Mouse (Mus musculus): ENCODE results near the gene Zfr2. TPM values are rescaled to one million over a fixed set of nuclear protein-coding genes. Genes with fewer than 3 reads are reported as not detected.
A peak's percentile ranks its signal among the peaks of the same experiment; 100 is the strongest.

Zfr2 gene
- total RNA-seq, 2 experiments from 2014 or later, result 0.05 to 0.17 TPM

DNA sequence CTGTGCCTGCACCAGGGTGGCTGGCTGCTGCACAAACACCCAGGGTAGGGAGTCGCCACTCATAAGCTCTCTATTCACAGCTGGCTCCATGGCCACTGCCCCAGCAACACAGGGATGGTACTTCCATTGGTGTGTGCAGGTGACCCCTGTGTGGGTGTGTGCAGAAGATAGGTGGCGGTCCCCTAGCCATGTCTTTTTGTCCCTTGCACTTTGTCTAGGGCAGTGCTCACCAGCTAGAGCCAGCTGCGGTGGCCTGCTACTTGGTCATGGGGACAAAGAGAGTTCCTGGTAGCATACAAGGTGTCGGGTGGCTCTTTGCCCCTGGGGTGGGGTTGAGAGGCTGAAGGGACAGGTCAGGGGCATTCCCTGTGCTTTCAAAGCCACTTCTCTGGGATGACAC is 11.2 kb downstream of the Zfr2 start:
- ATAC-seq (replicated peaks; ENCODE audit: poor library complexity), result no peak

DNA sequence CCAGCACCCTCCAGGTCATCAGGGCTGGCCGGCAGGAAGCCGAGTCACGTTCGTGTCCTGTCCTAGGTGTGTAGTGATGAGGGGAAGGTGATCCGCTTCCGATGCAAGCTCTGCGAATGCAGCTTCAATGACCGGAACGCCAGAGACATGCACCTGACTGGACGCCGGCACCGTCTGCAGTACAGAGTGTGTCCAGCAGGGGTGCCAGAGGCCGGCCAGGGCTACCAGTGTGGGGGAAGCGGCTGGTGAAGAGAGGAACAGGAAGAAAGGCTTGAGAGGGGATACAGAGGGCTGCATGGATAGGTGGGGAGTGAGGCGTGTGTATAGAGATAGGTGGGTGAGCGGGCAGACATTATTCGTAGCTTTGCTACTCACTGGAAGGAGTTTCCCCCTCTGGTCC is 11.6 kb downstream of the Zfr2 start:
- peak; percentile 94 for ATAC-seq (replicated peaks; ENCODE audit: poor library complexity)

DNA sequence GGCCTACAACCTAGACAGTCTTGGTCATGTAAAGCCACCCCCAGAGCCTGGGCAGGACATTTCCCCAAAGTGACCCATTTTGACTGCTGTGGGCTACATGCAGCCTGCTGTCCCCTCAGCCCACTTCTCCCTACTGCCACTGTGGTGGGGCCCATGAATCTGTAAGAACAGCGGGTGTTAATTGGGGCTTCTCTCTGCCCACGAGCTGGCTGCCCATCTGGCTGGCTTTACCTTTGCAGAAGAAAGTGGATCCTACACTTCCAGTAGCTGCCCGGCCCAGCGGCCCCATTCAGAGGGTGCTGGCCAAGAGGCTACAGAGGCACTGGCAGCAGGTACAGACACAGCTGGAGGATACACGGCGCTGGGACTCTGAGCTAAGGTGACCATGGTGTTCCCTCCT is 12.2 kb downstream of the Zfr2 start:
- no peak for ATAC-seq (replicated peaks; ENCODE audit: poor library complexity)

DNA sequence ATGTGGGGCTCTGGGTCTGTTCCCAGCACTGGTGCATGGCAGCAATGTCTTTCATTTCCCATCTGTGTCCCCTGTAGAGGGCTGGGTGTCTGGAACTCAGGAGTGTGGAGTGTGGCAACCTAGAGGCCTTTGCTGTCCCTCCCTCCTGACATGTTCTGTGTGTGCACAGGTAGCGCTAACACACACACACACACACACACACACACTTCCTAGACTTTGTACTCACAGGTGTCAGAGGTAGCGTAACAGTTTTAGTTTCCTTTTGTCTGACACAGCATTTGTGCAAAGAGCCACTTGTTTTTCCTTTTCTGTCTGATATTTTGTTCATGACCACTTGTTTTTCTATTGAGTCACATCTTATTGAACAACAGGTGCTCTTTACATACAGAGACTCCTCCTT is 14.8 kb downstream of the Zfr2 start:
- ATAC-seq (replicated peaks; ENCODE audit: poor library complexity), result no peak

DNA sequence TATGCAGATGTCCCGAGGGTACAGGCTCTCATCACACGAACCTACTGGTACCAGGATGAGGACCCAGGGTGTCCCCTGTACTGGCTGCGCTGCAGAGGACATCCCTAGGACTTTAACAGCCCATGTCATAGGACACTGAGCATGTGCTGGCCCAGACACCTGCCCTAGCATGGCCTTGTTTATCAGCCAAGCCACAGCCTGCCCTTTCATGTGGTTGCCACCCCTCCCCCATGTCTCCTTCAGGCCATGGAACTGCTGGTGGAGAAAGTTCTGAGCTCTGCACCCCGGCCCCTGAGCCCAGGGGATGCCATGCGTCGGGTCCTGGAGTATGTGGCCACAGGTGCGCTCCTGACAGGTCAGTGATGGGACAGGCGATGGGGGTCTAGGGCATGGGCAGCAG is 16.5 kb downstream of the Zfr2 start:
- ATAC-seq (replicated peaks; ENCODE audit: poor library complexity), result no peak

DNA sequence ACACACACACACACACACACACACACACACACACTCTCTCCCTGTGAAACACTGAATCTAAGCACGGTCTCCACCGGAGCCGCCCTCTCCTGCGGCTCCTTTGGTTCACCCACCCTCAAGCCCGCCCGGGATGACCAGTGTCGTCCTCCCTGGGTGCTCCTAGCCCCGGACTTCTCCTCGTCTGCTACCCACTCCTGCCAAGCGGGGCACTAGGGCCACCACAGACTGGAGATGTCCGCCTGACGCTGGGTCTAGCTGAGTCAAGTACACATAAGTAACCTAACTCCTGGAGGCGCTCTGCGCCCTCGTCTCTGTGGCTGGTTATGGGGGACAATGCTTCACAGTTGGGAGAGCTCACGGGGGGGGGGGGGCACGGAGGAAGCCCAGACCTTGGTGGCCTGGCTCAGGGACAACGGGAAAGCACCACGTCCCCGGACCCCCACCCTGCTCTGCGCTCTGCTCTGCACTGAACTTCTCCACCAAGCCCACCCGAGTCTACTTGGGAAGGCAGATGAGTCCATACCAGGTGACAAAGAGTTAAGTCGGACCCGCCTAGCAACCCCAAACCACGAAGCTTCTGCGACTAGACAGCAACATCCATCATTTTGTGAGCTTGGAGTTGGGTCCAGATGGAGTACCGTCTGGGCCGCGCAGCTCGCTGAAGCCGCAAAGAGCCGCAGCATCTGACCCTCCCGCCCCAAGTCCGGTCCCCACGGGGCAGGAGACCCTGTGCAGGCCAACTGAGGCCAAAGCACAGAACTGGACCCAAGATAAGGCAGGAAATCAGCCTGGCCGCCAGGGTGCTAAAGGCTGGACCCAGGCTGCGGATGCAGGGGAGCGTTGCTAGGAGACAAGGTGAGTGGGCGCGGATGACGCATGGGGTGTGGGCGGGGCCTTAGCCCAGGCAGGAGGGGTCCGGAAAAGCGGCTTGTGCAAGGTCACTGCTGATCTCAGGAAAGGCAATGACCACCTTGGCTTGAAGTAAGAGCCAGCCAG is 19.8 kb downstream of the Zfr2 start, which contains the start of gene Matk:
Gene Matk (plus strand): TSS at position 512 of the 996 bp plus-strand sequence.
- peak; percentile 33 for ATAC-seq (replicated peaks; ENCODE audit: poor library complexity)

DNA sequence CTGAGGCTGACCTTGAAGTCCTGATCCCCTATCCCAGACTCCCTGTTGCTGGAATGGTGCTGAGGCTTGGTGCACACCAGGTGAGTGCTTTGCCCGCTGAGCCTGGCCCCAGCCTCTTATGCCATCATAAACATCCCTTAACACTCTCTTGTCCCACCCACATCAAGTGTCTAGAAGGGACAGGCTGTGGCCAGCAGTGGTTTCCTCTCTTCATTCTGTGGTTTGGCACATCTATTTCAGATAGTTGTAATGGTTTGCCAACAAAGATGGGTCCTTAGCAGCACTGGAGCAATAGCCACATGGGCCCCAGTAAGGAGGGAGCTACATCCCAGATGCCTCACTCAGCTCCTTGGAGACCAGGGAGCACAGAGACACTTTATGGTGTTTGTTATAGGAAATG is 21.9 kb downstream of the Zfr2 start:
- ATAC-seq (replicated peaks; ENCODE audit: poor library complexity), result peak; percentile 52

DNA sequence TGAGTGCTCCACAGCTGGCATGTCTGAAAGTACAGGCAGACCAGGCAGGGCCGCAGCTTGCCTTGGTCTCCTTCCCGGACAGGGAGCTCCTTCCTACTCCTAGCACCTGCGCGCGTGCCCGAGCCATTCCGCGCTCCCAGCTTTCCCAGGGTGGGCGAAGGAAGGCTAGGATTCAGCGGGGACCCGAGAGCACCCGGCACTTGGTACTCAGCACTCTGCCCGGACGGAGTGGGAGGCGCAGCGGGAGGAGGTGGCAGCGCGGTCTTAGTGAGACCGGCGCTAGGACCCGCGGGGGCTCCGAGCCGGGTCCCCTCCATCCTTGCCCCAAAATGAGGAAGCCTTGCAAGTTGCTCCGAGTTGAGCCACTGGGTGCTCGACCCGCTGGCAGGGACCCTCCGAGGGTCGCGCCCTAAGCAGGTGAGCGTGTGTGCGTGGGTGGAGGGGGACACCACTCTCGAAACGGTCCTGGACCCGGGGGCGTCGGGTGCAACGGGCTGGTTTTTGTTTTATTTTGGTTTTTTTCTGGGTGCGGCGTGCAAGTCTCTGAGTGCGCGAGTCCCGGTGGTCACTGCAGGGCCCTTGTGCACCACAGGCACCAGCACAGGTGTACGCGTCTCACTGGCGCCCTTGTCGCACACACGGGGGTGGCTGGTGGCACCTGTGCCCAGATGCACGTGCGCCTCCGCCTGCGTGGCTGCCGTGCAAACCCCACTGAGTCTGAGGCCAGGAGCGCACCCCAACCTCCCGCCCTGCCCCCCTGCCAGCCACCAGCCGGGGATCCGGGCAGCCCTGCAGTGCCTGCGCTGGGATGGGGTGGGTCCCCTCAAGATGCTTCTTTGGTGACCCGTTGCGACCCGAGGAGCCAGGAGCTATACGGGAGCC is 24.4 kb downstream of the Zfr2 start:
- peak; percentile 40; the same call in 1 of the 2 replicates for ATAC-seq (replicated peaks; ENCODE audit: poor library complexity)

DNA sequence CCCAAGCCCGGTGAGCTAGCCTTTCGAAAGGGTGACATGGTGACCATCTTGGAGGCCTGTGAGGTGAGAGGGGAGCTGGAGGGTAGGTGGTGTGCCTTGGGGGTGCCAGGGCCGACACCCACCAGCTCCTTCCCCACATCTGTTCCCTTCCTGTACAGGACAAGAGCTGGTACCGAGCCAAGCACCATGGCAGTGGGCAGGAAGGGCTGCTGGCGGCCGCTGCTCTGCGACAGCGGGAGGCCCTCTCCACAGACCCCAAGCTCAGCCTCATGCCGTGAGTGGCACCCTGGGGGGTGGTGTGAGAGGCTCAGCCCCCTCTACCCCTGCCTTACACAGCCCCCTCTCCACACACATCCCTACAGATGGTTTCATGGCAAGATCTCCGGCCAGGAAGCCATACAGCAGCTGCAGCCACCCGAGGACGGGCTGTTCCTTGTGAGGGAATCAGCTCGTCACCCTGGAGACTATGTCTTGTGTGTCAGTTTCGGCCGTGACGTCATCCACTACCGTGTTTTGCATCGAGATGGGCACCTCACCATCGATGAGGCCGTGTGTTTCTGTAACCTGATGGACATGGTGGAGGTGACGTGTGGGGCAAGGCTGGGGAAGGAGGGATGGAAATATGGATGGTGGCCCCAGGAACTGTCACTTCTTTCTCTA is 26.4 kb downstream of the Zfr2 start:
- no peak for ATAC-seq (replicated peaks; ENCODE audit: poor library complexity)

DNA sequence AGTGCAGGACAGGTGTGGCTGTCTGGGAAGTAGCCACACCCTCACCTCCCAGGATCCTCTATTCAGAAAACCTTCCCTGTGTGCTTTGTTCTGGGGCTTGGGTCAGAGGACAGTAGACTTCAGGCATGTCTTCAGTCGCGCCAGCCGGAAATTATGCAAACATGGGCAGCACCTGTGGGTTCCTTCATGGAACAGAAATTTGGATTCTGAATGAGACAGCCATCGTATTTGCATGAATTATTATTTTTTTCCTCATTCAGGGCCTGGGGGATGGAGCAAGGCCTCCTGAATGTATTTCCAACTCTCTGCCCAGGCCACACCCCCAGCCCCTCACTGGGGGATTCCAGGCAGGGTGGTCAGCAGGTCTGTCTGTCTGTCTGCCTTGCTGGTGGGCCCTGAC is 28.1 kb downstream of the Zfr2 start:
- no peak for ATAC-seq (replicated peaks; ENCODE audit: poor library complexity)

DNA sequence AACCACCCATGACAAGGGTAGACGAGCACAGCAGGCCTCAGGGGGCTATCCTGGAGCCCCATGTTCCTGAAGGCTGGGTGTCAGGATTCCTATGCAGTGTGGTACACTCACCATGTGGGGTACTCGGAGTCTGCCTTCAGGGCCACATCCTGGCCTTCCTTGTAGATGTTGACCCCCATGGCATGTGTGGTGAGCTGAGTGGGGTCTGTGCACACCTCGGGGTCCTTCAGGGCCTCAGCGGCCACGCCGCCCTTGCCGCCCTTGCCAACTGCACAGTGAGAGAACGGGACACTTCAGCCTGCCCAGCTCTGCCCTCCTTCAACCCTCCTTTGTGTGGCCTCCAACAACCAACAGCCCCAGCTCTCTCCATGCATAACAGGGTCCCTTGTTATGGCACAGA is 32.6 kb downstream of the Zfr2 start:
- ATAC-seq (replicated peaks; ENCODE audit: poor library complexity), result no peak

DNA sequence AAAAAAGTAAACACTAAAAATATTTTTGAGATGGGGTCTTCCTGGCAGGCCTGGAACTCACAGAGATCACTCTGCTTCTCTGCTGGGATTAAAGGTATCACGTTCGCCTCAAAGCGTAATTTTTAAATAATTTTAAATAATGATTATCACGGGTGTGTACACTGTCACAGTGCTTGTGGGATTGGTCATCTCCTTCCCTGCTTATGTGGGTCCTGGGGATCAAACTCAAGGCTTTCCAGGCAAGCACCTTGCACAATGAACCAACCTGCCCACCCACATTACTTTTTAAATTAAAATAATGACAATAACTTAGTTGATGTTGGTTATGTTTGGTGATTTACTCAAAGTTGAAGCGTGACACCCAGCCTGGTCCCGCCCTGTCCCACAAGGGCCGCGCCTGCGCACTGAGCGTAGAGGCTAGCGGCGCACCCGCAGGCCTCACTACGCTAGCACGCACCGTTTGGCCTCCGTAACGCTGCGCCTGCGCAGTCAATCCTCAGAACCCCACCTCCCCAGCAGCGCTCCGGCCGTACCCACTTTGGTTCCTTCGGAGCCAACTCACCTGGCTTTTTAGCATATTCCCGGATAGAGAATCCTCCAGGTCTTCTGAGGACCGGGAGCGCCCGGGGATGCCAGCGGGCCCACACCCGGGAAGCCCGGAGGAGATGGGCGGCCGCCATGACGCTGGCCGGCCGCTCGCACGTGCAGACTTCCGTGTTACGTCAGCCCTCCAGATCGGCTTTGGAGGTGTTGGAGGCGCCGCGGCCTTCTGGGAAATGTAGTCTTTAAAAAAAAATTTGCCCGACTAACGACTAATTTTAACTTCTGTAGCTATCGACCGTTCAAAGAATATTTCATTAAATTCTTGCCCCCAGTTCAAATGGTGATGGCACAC is 33.5 kb downstream of the Zfr2 start, which contains the start of the genes Mrpl54 and Apba3:
Gene Mrpl54 (minus strand): TSS at position 724 of the 895 bp plus-strand sequence.
Gene Apba3 (plus strand): TSS at position 750 of the 895 bp plus-strand sequence.
- ATAC-seq (replicated peaks; ENCODE audit: poor library complexity), result peak; percentile 85

DNA sequence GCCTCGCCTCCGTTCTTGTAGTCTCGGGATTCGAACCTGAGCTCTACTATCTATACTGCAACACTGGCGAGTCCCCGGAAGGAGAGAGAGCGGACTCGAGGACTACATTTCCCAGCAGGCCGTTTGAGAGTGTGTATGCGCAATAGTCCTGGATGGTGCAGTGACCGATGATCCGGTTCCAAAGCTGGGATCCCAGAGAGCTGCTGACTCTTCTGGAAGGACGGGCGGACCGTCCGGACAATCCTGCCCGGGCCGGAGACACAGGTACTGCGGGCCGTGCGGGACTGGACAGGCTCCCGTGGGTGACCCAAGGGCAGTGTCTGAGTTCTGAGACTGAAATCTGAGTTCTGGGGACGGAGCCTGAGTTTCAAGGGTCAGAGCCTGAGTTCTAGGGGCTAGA is 35.1 kb downstream of the Zfr2 start:
- ATAC-seq (replicated peaks; ENCODE audit: poor library complexity), result peak; percentile 80

DNA sequence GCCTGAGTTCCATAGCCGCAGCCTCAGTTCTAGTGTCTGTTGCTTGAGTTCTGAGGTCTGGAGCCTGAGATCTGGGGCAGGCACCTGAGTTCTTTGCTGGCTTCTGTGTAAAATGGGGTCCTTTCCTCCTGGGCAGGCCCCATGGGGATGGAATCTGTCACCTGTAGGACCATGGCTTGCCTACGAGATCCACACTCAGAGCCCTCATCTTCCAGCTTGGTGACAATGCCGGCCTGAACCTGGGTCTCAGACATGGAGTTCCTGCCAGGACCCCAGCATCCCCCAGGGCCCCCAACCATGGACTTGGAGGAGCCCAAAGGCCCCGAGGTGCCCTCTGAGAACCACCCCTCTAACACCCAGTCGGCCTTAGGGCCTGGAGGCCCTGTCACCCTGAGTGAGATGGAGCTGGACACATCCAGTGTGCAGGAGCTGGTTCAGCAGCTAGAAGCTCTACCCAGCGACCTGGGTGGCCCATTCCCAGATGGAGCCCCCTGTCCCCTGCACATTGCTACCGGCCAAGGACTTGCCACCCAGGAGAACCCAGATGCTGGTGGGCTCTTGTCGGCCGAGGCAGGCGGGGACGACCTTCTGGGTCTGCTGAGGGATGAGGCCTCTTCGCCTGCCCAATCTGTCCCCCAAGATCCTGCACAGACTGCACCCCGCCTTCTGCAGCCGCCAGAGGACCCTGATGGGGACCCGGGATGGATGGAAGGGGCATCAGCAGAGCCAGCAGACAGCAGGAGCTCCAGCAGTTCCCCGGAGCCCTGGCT is 35.9 kb downstream of the Zfr2 start:
- no peak for ATAC-seq (replicated peaks; ENCODE audit: poor library complexity)

DNA sequence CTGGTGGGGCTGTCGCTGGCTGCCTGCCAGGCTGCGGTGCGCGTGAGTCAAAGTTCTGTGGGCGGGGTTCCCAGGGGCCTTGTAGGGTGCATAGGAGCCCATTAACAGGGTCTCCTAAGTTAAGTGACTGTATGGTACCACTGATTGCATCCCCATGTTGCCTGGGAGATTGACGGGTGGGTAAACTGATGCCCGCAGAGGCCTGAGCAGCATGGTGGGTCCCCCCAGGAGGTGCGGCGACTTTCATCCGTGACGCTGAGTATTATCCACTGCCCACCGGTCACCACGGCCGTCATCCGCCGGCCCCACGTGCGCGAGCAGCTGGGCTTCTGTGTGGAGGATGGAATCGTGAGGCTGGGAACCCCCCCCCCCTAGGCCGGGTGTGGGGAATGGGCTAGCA is 39.4 kb downstream of the Zfr2 start:
- ATAC-seq (replicated peaks; ENCODE audit: poor library complexity), result no peak

DNA sequence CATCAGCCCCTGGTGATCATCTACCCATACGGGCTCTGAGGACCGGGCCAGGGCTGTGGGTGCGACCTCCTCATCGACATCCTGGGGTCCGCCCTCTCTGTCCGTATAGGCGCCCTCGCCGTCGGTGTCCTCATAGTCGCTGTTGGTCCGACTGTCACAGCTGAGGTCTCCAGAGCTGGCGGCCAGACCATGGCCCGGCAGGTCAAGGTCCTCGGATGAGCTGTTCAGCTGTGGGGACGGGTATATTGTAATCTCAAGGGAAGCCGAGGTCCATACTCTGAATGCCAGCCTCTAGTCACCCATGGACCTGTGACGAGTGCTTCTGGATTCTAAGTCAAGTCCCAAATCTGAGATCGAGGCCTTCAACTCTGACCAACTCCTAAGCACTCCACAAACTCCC is 40.9 kb downstream of the Zfr2 start:
- no peak for ATAC-seq (replicated peaks; ENCODE audit: poor library complexity)

DNA sequence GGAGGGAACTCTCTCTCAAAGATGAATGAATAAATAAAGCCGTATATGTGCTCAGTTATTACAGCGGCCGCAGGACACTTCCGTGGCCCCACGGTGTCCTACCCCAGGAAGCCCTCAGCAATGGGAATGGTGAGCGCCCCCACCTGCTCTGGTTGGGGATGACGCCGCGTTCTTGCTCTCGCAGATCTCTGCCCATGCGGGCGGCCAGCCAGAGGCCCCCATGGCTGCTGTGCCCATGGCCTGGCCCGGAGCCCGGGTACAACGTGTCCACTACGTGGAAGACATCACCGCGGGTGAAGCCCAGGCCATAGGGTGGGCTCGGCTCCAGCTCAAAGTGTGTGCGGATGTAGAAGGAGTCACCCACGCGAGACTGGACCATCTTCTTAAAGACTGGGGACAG is 44.7 kb downstream of the Zfr2 start:
- ATAC-seq (replicated peaks; ENCODE audit: poor library complexity), result no peak

DNA sequence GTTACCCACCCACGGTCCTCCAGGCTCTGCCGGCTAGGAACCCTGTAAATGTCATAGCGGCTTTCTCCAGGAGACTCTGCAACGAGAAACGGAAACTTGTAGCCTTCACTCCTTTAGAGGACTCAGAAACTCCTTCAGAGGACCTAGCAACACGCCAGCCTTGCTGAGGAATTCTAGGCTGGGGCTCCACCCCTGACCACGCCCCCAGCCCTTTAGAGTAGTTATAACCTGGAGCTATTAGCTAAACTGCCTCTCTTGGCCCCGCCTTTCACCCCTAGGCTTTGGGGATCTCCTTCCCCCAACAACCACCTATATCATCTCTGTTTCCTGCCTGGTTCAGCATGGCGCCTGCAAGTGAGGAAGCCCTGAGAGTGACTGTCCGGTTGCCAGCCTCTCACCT is 46.5 kb downstream of the Zfr2 start:
- ATAC-seq (replicated peaks; ENCODE audit: poor library complexity), result peak; percentile 39; the same call in 1 of the 2 replicates

DNA sequence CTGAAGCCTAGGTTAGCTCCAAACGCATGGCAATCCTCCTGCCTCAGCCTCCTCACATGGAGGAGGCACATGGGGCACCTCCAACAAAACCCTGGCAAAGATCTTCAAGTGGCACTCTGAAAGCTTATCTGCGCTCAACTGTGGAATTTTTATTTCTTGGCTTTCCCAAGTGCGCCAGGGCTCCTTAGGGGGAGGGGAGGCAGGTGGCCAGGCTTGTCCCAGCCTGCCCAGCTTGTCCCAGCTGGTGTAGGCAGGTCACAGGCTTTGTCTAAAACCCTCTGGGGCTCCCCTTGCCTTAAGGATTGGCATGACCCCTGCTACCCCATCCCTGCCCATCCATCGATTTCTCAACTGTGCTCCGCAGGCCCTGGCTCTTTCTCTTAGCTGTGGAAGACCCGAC is 51.2 kb downstream of the Zfr2 start:
- no peak for ATAC-seq (replicated peaks; ENCODE audit: poor library complexity)
